Mouse (Mus musculus): ENCODE data around the gene B3gnt8.
A peak's percentile ranks its signal among the peaks of the same experiment; 100 is the strongest.

The B3gnt8 gene

GRCm38 (mm10) chr7:25657785-25658184 is 31.3 kb downstream of the B3gnt8 start:
- no peak for DNase-seq (ENCODE audit: low spot score)

GRCm38 (mm10) chr7:25658657-25659472 is 32.4 kb downstream of the B3gnt8 start, which contains the start of the genes Bckdha and Exosc5:
TSS of gene Bckdha (minus strand) at chr7:25658981.
TSS of gene Exosc5 (plus strand) at chr7:25659164.
- peak; percentile 100 for DNase-seq (ENCODE audit: low spot score)

GRCm38 (mm10) chr7:25666381-25666780 is 39.9 kb downstream of the B3gnt8 start:
- DNase-seq (ENCODE audit: low spot score) = no peak

- DNase-seq (ENCODE audit: low spot score) = no peak
Observed at GRCm38 (mm10) chr7:25669158-25669557, 42.7 kb downstream of the B3gnt8 start.

- DNase-seq (ENCODE audit: low spot score) = no peak
Observed at GRCm38 (mm10) chr7:25669631-25670030, 43.2 kb downstream of the B3gnt8 start.

- DNase-seq (ENCODE audit: low spot score) = no peak
Observed at GRCm38 (mm10) chr7:25670096-25670495, 43.6 kb downstream of the B3gnt8 start.

GRCm38 (mm10) chr7:25671686-25672085 is 45.2 kb downstream of the B3gnt8 start:
- DNase-seq (ENCODE audit: low spot score) = no peak

GRCm38 (mm10) chr7:25672442-25672841 is 46.0 kb downstream of the B3gnt8 start:
- no peak for DNase-seq (ENCODE audit: low spot score)

GRCm38 (mm10) chr7:25674297-25674696 is 47.8 kb downstream of the B3gnt8 start:
- DNase-seq (ENCODE audit: low spot score) = no peak

GRCm38 (mm10) chr7:25674719-25675300 is 48.4 kb downstream of the B3gnt8 start, which contains the start of gene Tmem91:
TSS of gene Tmem91 (minus strand) at chr7:25675166.
- DNase-seq (ENCODE audit: low spot score) = no peak

- no peak for DNase-seq (ENCODE audit: low spot score)
Observed at GRCm38 (mm10) chr7:25675405-25675804, 49.0 kb downstream of the B3gnt8 start.

- no peak for DNase-seq (ENCODE audit: low spot score)
Observed at GRCm38 (mm10) chr7:25676085-25676781, 49.8 kb downstream of the B3gnt8 start.

GRCm38 (mm10) chr7:25677013-25677412 is 50.6 kb downstream of the B3gnt8 start:
- DNase-seq (ENCODE audit: low spot score) = no peak

GRCm38 (mm10) chr7:25679971-25680370 is 53.5 kb downstream of the B3gnt8 start:
- DNase-seq (ENCODE audit: low spot score) = no peak

GRCm38 (mm10) chr7:25680514-25681258 is 54.2 kb downstream of the B3gnt8 start, which contains the start of gene B9d2:
TSS of gene B9d2 (plus strand) at chr7:25680780.
- DNase-seq (ENCODE audit: low spot score) = peak; percentile 97

GRCm38 (mm10) chr7:25681341-25682231 is 55.1 kb downstream of the B3gnt8 start:
- no peak for DNase-seq (ENCODE audit: low spot score)

- no peak for DNase-seq (ENCODE audit: low spot score)
Observed at GRCm38 (mm10) chr7:25683474-25684180, 57.2 kb downstream of the B3gnt8 start.

- no peak for DNase-seq (ENCODE audit: low spot score)
Observed at GRCm38 (mm10) chr7:25684659-25685058, 58.2 kb downstream of the B3gnt8 start.

All from retina, embryonic 14.5 days (tissue).